Comparison of ENCODE assay signal across 28 mouse cellular contexts in genomic region chr6:84726876-84727275, GRCm38 (mm10).
DNase-seq lines count a peak whose midpoint lies in the region; ATAC-seq and TF ChIP-seq lines count a peak whose summit lies in the region.
"Had no signal": no experiment of that assay in that cellular context is flagged by ENCODE, and none has a peak within 500 bp of the region (broad histone marks: within the 10 kb centered on the region; RNA-seq: fewer than 3 reads in every experiment).

No protein-coding gene starts in this region.

- no peak overlapping the region for H3K4me3 ChIP-seq in forebrain, postnatal 0 days (ENCODE audit: low read depth, low read length)
- H3K4me3 ChIP-seq in forebrain, embryonic 13.5 days: no peak overlapping the region
- no peak overlapping the region for H3K4me3 ChIP-seq in lung, postnatal 0 days (ENCODE audit: low read depth, low read length)
- H3K4me3 ChIP-seq: embryonic facial prominence, embryonic 13.5 days; erythroblast, embryonic 14.5 days; gastrocnemius, adult 2 months; heart, embryonic 12.5 days; left cerebral cortex, adult 2 months; limb, embryonic 15.5 days; liver, embryonic 13.5 days; lung, embryonic 15.5 days; midbrain, embryonic 12.5 days; neural tube, embryonic 13.5 days had no signal

- H3K9ac ChIP-seq in forebrain, postnatal 0 days: no peak overlapping the region
- no peak overlapping the region for H3K9ac ChIP-seq in forebrain, embryonic 13.5 days
- H3K9ac ChIP-seq in lung, postnatal 0 days (replicated peaks; ENCODE audit: low read depth): no peak overlapping the region
- H3K9ac ChIP-seq: embryonic facial prominence, embryonic 13.5 days; heart, embryonic 12.5 days; hindbrain, embryonic 14.5 days; limb, embryonic 15.5 days; liver, embryonic 13.5 days; lung, embryonic 15.5 days; midbrain, embryonic 12.5 days; neural tube, embryonic 13.5 days had no signal

- H3K36me3 ChIP-seq in forebrain, postnatal 0 days (ENCODE audit: insufficient read depth): no peaks in the 10 kb centered on the region
- H3K36me3 ChIP-seq in forebrain, embryonic 13.5 days (ENCODE audit: poor library complexity, severe bottlenecking): no peaks in the 10 kb centered on the region
- H3K36me3 ChIP-seq in lung, postnatal 0 days (ENCODE audit: insufficient read depth, low read length): no peaks in the 10 kb centered on the region
- H3K36me3 ChIP-seq: embryonic facial prominence, embryonic 13.5 days; heart, embryonic 12.5 days; limb, embryonic 15.5 days; liver, embryonic 13.5 days; lung, embryonic 15.5 days; midbrain, embryonic 12.5 days; neural tube, embryonic 13.5 days had no signal

- no peak for TF ChIP-seq EP300 in lung, postnatal 0 days (IDR thresholded peaks at IDR 0.05)

- no peaks in the 10 kb centered on the region; the same call in 1 of the 2 replicates for H3K9me3 ChIP-seq in forebrain, postnatal 0 days (ENCODE audit: low read length)
- peaks cover 2% of the 10 kb centered on the region for H3K9me3 ChIP-seq in forebrain, embryonic 13.5 days (replicated peaks)
- H3K9me3 ChIP-seq in lung, postnatal 0 days (ENCODE audit: low read length): peaks cover 4% of the 10 kb centered on the region; the same call in 1 of the 2 replicates
- H3K9me3 ChIP-seq: limb, embryonic 15.5 days; liver, embryonic 13.5 days; lung, embryonic 15.5 days had no signal

- H3K4me1 ChIP-seq in forebrain, postnatal 0 days (ENCODE audit: insufficient read depth): no peaks in the 10 kb centered on the region
- H3K4me1 ChIP-seq in forebrain, embryonic 13.5 days: no peaks in the 10 kb centered on the region
- H3K4me1 ChIP-seq in lung, postnatal 0 days (ENCODE audit: insufficient read depth, low read depth, low read length): no peaks in the 10 kb centered on the region; the same call in 1 of the 2 replicates
- H3K4me1 ChIP-seq: embryonic facial prominence, embryonic 13.5 days; heart, embryonic 12.5 days; limb, embryonic 15.5 days; liver, embryonic 13.5 days; midbrain, embryonic 12.5 days; neural tube, embryonic 13.5 days had no signal

- ATAC-seq in forebrain, postnatal 0 days: no peak
- no peak for ATAC-seq in forebrain, embryonic 13.5 days
- no peak for ATAC-seq in lung, postnatal 0 days
- ATAC-seq: CD4-positive, CD25-positive, alpha-beta regulatory T cell, adult 4 months had no signal

- TF ChIP-seq CTCF in forebrain, postnatal 0 days (IDR thresholded peaks at IDR 0.05; ENCODE audit: low read depth): no peak
- TF ChIP-seq CTCF in lung, postnatal 0 days (IDR thresholded peaks at IDR 0.05): no peak

- DNase-seq in forebrain, postnatal 0 days: peak; percentile 31
- peak; percentile 21 for DNase-seq in lung, postnatal 0 days (ENCODE audit: low spot score)
- DNase-seq in lung, adult 18-20 months: no peak
- peak; percentile 83 for DNase-seq in NIH3T3 (ENCODE audit: low read depth)
- no peak for DNase-seq in MN1 (ENCODE audit: low spot score)
- DNase-seq in gastrocnemius, adult 18-20 months (ENCODE audit: low spot score): no peak
- DNase-seq: adrenal gland, postnatal 10 days; cerebellum, adult 11-12 months; cerebellum, adult 9-11 months; embryo, embryonic 11 days; gastrocnemius, adult 2 months; gastrocnemius, postnatal 36 days; kidney, adult 11 months; kidney, postnatal 14 days; liver, embryonic 13.5 days; thymus, adult 2 months; thymus, postnatal 36 days had no signal

- no peaks in the 10 kb centered on the region for H3K27me3 ChIP-seq in forebrain, postnatal 0 days (ENCODE audit: insufficient read depth, low read length)
- H3K27me3 ChIP-seq in forebrain, embryonic 13.5 days: no peaks in the 10 kb centered on the region
- H3K27me3 ChIP-seq in lung, postnatal 0 days (replicated peaks; ENCODE audit: insufficient read depth, low read length): no peaks in the 10 kb centered on the region
- H3K27me3 ChIP-seq: embryonic facial prominence, embryonic 13.5 days; heart, embryonic 12.5 days; limb, embryonic 15.5 days; liver, embryonic 13.5 days; lung, embryonic 15.5 days; midbrain, embryonic 12.5 days; neural tube, embryonic 13.5 days had no signal

- H3K4me2 ChIP-seq in forebrain, postnatal 0 days (ENCODE audit: low read depth): no peak overlapping the region
- H3K4me2 ChIP-seq in forebrain, embryonic 13.5 days: no peak overlapping the region
- H3K4me2 ChIP-seq in lung, postnatal 0 days (replicated peaks; ENCODE audit: low read depth, low read length): no peak overlapping the region
- H3K4me2 ChIP-seq: embryonic facial prominence, embryonic 13.5 days; heart, embryonic 12.5 days; hindbrain, embryonic 14.5 days; limb, embryonic 15.5 days; liver, embryonic 13.5 days; lung, embryonic 15.5 days; midbrain, embryonic 12.5 days; neural tube, embryonic 13.5 days had no signal

- no peak overlapping the region for H3K27ac ChIP-seq in forebrain, postnatal 0 days (ENCODE audit: low read depth, low read length)
- no peak overlapping the region for H3K27ac ChIP-seq in forebrain, embryonic 13.5 days
- H3K27ac ChIP-seq in lung, postnatal 0 days (ENCODE audit: low read length): no peak overlapping the region
- H3K27ac ChIP-seq: embryonic facial prominence, embryonic 13.5 days; gastrocnemius, adult 2 months; hindbrain, embryonic 14.5 days; left cerebral cortex, adult 2 months; limb, embryonic 15.5 days; liver, embryonic 13.5 days; lung, embryonic 15.5 days; midbrain, embryonic 12.5 days; neural tube, embryonic 13.5 days had no signal

Comparison
In these comparisons a context has a peak if more than half of its experiments do, and no peak if none do; other contexts are left out.
1. DNase-seq: peak in forebrain, postnatal 0 days (single experiment), lung, postnatal 0 days (single experiment) and NIH3T3 (single experiment); none in lung, adult 18-20 months (0 of 2), MN1 (single experiment) and gastrocnemius, adult 18-20 months (single experiment).